Mouse (Mus musculus) myocyte (in vitro differentiated cells): ENCODE results near the gene Hnrnpa3.

Experiments
- E2F4 ChIP-seq: IDR thresholded peaks from one replicate; pipeline ENCODE4 v1.6.1; 2011; ENCODE audit warnings: mild to moderate bottlenecking, control low read depth, moderate library complexity; ENCODE audit not compliant: insufficient read depth
- POLR2A ChIP-seq: IDR thresholded peaks from one replicate; pipeline ENCODE4 v1.6.1; 2011; ENCODE audit warnings: low read depth, mild to moderate bottlenecking, control low read depth, moderate library complexity; ENCODE audit not compliant: insufficient read length
- REST ChIP-seq: IDR thresholded peaks from one replicate; pipeline ENCODE4 v1.6.1; 2011; ENCODE audit warnings: mild to moderate bottlenecking, control low read depth, moderate library complexity; ENCODE audit not compliant: insufficient read depth, insufficient read length
- USF1 ChIP-seq: IDR thresholded peaks from one replicate; pipeline ENCODE4 v1.6.1; 2011; ENCODE audit warnings: low read depth, mild to moderate bottlenecking, control low read depth, moderate library complexity

GRCm38 (mm10) chr2:75626597-75627440 is 32.2 kb upstream of the Hnrnpa3 start:
- TF ChIP-seq E2F4 (no peak), POLR2A (no peak), USF1 (no peak), REST (no peak)
